Mouse (Mus musculus) cortical plate, adult 2 months (tissue): ENCODE data around the gene Fam209. TPM values are rescaled to one million over a fixed set of nuclear protein-coding genes. Genes with fewer than 3 reads are reported as not detected.
A peak's percentile ranks its signal among the peaks of the same experiment; 100 is the strongest.

Experiments used
- H3K27ac ChIP-seq: fragments of 200-500 bp; 2 replicates; pipeline ENCODE4 v1.5.1; 2012; ENCODE audit warnings: low read length, control low read depth, inconsistent platforms; ENCODE audit not compliant: insufficient read depth
- H3K4me1 ChIP-seq: fragments of 200-500 bp; 2 replicates; pipeline ENCODE4 v1.6.1; 2011; ENCODE audit warnings: low read length; ENCODE audit not compliant: control insufficient read depth, insufficient read depth
- H3K4me3 ChIP-seq: fragments of 200-500 bp; 2 replicates; pipeline ENCODE4 v1.5.1; 2011; ENCODE audit warnings: mild to moderate bottlenecking, low read length, control low read depth; ENCODE audit not compliant: insufficient read depth
- CTCF ChIP-seq: fragments of 200-500 bp; IDR thresholded peaks from 2 replicates; pipeline ENCODE4 v1.5.1; 2011; ENCODE audit warnings: mild to moderate bottlenecking, control low read depth, low read length; ENCODE audit not compliant: insufficient read depth; ENCODE audit errors: extremely low read depth
- POLR2A ChIP-seq: fragments of 200-500 bp; IDR thresholded peaks from 2 replicates; pipeline ENCODE4 v1.6.1; 2011; ENCODE audit warnings: mild to moderate bottlenecking, low read length, control low read depth; ENCODE audit not compliant: insufficient read depth; ENCODE audit errors: extremely low read depth
- polyA plus RNA-seq: library from polyadenylated mRNA; depleted of rRNA; stranded (reverse); fragments of >200 nt; gene quantifications from 2 replicates; pipeline ENCODE4 v1.2.3, GENCODE M21; 2012; rRNA removed

Gene Fam209
- polyA plus RNA-seq, 1 experiment: not detected

DNA sequence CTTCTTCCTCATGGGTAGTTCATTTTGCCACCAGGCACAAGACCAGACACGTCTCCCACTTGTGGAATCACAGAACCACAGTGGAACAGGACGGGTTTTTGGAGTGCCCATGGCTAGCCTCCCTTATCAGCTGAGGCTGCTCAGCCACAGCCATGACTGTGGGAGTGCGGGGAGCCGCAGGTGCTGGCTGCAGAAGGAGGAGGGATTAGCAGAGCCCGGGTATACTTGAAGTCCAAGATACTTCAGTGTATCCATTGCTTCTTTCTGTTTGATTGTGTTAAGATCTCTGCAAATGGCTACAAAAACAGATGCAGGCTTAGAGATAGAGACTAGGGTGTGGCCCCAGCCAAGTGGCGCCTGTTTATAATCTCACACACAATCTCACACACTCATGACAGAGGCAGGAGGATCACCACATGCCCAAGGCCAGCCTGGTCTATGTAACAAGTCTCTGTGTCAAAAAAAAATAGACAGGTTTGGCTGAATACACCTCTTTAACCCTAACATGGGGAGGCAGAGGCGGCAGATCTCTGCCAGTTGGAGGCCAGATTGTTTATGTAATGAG, 28.5 kb downstream of the Fam209 start:
- H3K4me3 ChIP-seq: no peak overlapping the region
- TF ChIP-seq CTCF (no peak), POLR2A (no peak)
- no peak overlapping the region for H3K27ac ChIP-seq
- H3K4me1 ChIP-seq: no peaks in the 10 kb centered on the region

DNA sequence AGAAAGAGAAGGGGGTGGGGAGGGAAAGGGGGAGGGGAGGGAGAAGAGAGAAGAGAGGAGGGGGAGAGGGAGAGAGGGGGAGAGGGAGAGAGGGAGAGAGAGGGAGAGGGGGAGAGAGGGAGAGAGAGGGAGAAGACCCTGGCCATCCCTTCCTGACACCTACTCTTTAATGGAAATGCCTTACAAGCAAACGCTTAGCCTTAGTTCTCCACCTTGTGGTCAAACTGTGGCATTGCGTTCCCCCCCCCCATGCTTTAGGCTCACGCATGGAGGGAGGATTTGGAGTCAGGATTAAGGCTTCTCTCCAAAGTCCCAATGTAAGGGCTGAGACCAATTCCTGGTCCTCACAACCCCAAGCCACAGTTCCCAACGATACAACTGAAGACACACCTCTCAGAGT, 29.0 kb downstream of the Fam209 start:
- Histone ChIP-seq H3K27ac (no peak overlapping the region), H3K4me3 (no peak overlapping the region), H3K4me1 (no peaks in the 10 kb centered on the region)
- TF ChIP-seq POLR2A (no peak), CTCF (peak; percentile 82)

DNA sequence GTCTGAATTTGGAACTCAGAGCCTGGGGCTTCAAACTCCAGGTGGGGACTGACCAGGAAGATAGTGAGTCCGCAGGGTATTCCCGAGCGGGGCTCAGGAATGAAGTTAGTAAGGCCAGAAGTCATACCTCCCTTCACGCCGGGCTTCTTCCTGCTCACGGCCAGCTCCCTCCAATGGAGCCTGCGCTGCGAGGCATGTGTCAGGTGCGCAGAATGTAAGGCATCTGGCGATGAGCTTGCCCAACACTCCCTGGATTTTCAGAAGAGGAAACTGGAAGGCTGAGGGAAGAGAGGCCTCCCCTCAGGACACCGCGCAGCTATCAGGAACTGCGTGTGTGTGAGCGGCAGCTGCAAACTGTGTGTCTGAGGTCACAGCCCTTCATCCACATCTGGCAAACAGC, 29.8 kb downstream of the Fam209 start:
- no peak for TF ChIP-seq CTCF
- Histone ChIP-seq H3K4me1 (no peaks in the 10 kb centered on the region), H3K4me3 (no peak overlapping the region), H3K27ac (no peak overlapping the region)

DNA sequence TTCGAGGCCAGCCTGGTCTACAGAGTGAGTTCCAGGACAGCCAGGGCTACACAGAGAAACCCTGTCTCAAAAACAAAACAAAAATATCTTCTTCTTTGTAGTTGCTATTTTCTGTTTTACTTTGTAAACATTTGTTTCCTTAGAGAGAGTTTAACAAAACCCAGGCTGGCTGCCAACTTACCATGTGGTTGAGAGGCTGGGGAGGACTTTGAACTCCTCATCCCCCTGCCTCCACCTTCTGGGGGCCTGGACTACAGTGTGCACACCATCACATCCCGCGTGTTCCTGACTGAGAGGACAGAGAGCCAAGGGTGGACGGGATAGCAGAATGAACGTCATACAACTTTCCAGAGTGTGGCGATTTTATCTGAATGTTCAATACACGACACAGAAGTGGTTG, 33.8 kb downstream of the Fam209 start:
- no peak overlapping the region for H3K4me3 ChIP-seq
- H3K4me1 ChIP-seq: no peaks in the 10 kb centered on the region
- TF ChIP-seq POLR2A (no peak), CTCF (no peak)
- no peak overlapping the region for H3K27ac ChIP-seq

DNA sequence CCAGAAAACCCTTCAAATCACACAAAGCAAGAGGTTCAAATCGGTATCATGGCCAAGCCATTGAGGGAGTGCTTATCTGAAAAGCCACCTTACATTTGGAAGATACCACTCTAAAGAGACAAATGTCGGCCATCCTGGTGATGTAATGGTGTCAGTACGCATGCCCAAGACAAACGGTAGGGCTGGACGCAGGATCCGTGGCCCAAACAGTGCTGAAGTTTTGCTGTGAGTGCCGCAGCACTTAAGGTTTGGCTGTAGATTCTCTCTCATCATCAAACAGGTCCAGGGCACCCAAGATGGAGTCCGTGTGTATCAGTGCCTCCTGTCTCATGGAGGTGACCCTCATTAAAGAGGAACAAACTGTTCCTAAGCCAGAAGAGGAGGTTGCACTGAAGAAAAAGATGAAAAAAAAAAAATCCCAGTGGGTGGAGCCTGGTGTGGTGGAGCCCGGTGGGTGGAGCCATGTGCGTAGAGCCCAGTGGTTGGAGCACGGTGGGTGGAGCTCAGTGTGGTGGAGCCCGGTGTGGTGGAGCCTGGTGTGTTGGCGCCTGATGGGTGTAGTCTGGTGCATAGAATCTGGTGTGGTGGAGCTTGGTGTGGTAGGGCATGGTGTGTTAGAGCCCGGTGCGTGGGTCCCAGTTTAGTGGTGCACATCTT, 37.9 kb downstream of the Fam209 start:
- no peak overlapping the region for H3K4me3 ChIP-seq
- H3K27ac ChIP-seq: no peak overlapping the region
- no peaks in the 10 kb centered on the region for H3K4me1 ChIP-seq
- TF ChIP-seq POLR2A: no peak
- TF ChIP-seq CTCF: no peak

DNA sequence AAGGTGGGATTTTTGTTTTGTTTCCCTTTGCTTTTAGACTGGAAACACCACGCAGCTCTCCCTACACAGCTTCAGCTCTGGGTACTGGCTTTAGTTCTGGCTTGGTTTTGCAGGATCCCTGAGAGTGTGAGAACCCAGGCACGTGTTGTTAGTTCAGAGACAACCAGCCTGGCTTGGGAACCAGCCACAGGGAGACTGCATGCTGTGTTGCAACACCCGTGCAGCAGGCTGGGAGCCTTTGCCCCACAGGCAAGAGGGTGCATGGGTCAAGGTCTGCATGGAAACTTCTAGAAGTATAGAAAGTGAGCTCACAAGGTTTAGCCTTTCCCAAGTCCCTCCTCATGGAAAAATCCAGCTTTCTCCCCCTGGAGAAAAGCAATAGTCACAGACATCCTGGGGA, 38.6 kb downstream of the Fam209 start:
- no peak for TF ChIP-seq POLR2A
- no peak for TF ChIP-seq CTCF
- no peaks in the 10 kb centered on the region for H3K4me1 ChIP-seq
- no peak overlapping the region for H3K4me3 ChIP-seq
- no peak overlapping the region for H3K27ac ChIP-seq

DNA sequence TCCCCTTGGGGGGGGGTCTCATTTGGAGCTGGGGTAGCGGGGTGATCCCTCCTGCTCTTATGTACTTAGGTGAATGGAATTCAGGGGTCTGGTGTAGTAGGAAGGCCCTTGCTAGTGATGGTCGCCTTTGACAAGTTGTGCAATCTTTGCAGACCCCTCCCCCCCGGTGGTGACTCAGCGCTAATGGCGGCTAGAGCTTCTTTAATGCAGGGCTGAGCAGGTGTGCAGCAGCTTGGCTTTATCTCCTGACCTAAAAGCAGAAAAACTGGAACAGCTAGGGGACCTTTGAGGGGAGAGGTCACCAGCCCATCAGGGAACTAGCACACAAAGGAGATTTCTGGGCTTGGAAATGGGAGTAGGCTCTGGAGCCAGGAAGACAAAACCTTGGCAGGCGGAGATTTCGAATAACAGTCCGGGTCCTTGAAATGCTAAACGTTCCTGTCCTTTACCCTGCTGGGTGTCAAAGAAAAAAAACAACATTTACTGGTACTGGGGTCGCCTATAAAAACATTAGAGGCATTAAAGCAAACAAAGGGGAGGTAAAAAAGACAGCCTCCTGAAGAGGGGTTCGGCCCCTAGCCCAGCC, 44.2 kb downstream of the Fam209 start:
- Histone ChIP-seq H3K4me3 (no peak overlapping the region), H3K27ac (no peak overlapping the region), H3K4me1 (no peaks in the 10 kb centered on the region)
- TF ChIP-seq POLR2A: no peak
- TF ChIP-seq CTCF: no peak

DNA sequence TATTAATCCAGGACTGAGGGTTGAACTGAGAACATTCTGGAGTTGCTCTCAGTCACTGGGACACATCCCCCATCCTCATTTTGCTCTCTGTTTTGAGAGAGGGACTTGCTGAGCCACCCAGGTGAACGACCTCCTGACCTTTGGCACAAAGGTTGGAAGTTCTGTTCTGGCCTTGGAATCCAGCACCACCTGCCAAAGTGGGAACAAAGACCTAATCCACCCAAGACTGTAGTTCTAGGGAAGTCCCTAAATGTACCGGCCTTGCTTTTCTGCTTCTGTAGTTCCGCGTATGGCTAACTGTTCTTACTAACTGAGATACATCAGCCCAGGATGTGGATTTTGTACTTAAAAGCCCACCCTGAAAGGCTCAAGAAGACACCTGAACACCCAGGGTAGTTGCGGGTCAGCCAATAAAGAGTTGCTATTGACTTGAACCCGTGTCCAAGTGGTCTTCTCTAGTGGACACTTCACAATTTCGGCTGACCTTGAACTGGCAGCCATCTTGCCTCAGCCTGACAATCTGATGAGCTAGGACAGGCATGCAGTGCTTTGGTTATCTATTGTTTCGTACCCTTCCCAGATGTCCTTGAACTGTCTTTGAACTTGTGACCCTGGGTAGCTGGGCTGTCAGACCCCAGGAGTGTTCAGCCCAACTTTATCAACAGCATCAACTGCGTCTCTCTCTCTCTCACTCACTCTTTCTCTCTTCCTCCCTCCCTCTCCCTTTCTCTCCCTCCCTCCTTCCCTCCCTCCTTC, 48.5 kb downstream of the Fam209 start:
- Histone ChIP-seq H3K4me3 (no peak overlapping the region), H3K4me1 (no peaks in the 10 kb centered on the region), H3K27ac (no peak overlapping the region)
- no peak for TF ChIP-seq POLR2A
- no peak for TF ChIP-seq CTCF

DNA sequence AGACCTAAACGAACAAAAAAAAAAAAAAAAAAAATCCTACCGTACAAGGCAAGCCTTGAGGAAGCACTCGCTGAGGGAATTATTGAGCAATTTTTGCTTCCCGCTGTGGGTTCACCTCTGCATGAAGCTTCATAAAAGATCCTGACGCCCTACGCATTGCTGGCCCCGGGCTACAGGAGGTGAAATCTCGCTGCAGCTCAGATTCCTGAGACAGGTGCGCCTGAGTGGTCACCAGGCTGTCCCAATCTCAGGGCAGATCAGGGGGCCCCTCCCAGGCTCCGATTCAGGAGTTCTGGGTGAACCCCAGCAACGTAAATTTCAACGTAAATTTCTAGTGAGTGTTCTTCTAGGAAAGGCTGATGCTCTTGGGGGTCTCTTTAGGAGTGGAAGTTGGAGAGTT, 50.2 kb downstream of the Fam209 start:
- TF ChIP-seq POLR2A (no peak), CTCF (no peak)
- H3K4me1 ChIP-seq: no peaks in the 10 kb centered on the region
- H3K4me3 ChIP-seq: no peak overlapping the region
- H3K27ac ChIP-seq: no peak overlapping the region

Other genes starting within 250 kb of the Fam209 start
- gene Mc3r, start 224.0 kb upstream of the Fam209 start, polyA plus RNA-seq: 0.04 and 0.08 TPM in 2 replicates
- 12.6 and 13.0 TPM in 2 replicates for gene Fam210b, start 127.0 kb upstream of the Fam209 start, polyA plus RNA-seq
- 1.1 and 1.7 TPM in 2 replicates for gene Aurka, start 102.0 kb upstream of the Fam209 start, polyA plus RNA-seq
- gene Cstf1, start 101.8 kb upstream of the Fam209 start, polyA plus RNA-seq: 25.7 and 26.6 TPM in 2 replicates
- gene Cass4, start 78.7 kb upstream of the Fam209 start, polyA plus RNA-seq: 0.45 and 0.46 TPM in 2 replicates
- 83.8 and 87.4 TPM in 2 replicates for gene Rtf2, start 32.0 kb upstream of the Fam209 start, polyA plus RNA-seq
- gene Gcnt7, start 13.9 kb upstream of the Fam209 start, polyA plus RNA-seq: not detected in 2 replicates
- 0.06 and 0.08 TPM in 2 replicates for gene Tfap2c, start 77.1 kb downstream of the Fam209 start, polyA plus RNA-seq